Mouse (Mus musculus) intestine, postnatal 0 days (tissue): Measurements from ENCODE around the gene Trpv4. TPM values are rescaled to one million over a fixed set of nuclear protein-coding genes. Genes with fewer than 3 reads are reported as not detected.

Experiments used
- ATAC-seq: fragments of 200-750 bp; cut with Nextera tagmentation; 2 replicates; pipeline ENCODE4 v1.8.0; 2017; ENCODE audit warnings: mild to moderate bottlenecking, moderate TSS enrichment, moderate library complexity
- H3K27ac ChIP-seq: fragments of 300-500 bp; sonication (generic); 2 replicates; pipeline ENCODE4 v1.5.1; 2014; ENCODE audit warnings: mild to moderate bottlenecking, low read depth, low read length, moderate library complexity
- H3K27me3 ChIP-seq: fragments of 300-500 bp; sonication (generic); replicated peaks from 2 replicates; pipeline ENCODE4 v1.6.1; 2014; ENCODE audit warnings: low read length, mixed read lengths; ENCODE audit not compliant: control insufficient read depth, insufficient read depth
- H3K36me3 ChIP-seq: fragments of 300-500 bp; sonication (generic); 2 replicates; pipeline ENCODE4 v1.6.1; 2014; ENCODE audit warnings: mild to moderate bottlenecking, moderate library complexity; ENCODE audit not compliant: control insufficient read depth, insufficient read depth
- H3K4me1 ChIP-seq: fragments of 300-500 bp; sonication (generic); replicated peaks from 2 replicates; pipeline ENCODE4 v1.6.1; 2014; ENCODE audit warnings: antibody characterized with exemption, low read length, mixed read lengths; ENCODE audit not compliant: control insufficient read depth, insufficient read depth
- H3K4me2 ChIP-seq: fragments of 300-500 bp; sonication (generic); replicated peaks from 2 replicates; pipeline ENCODE4 v1.6.1; 2014; ENCODE audit warnings: low read depth, mild to moderate bottlenecking, moderate library complexity
- H3K4me3 ChIP-seq: fragments of 300-500 bp; sonication (generic); 2 replicates; pipeline ENCODE4 v1.5.1; 2014; ENCODE audit warnings: low read depth, low read length
- H3K9ac ChIP-seq: fragments of 300-500 bp; sonication (generic); 2 replicates; pipeline ENCODE4 v1.6.1; 2014; ENCODE audit warnings: mild to moderate bottlenecking, low read depth, low read length
- H3K9me3 ChIP-seq: fragments of 300-500 bp; sonication (generic); 2 replicates; pipeline ENCODE4 v1.6.1; 2016; ENCODE audit warnings: mixed run types; ENCODE audit not compliant: control insufficient read depth
- CTCF ChIP-seq: sonication (generic); IDR thresholded peaks from 2 replicates; pipeline ENCODE4 v1.5.1; 2016; ENCODE audit warnings: low read depth, mild to moderate bottlenecking, control low read depth, antibody characterized with exemption, moderate library complexity
- WGBS: fragments of 180-500 bp; shearing (Covaris S2); extraction: QIAGEN DNeasy Blood & Tissue Kit; methylation state at CpG from one replicate; pipeline ENCODE4 v1.1.7; 2014; 5-methylcytosine and 5-hydroxymethylcytosine counted together
- polyA plus RNA-seq: library from polyadenylated mRNA; unstranded; fragments of >200 nt; fragmentation: Nextera tagmentation; extraction: Ambion mirVana; gene quantifications from 2 replicates; pipeline ENCODE4 v1.2.1, GENCODE M21; 2015

Gene Trpv4
- polyA plus RNA-seq, 1 experiment from 2014 or later: 0.70 TPM

- Histone ChIP-seq H3K4me3 (no peak overlapping the region), H3K27ac (no peak overlapping the region), H3K27me3 (no peaks in the 10 kb centered on the region), H3K9me3 (no peaks in the 10 kb centered on the region), H3K4me1 (no peaks in the 10 kb centered on the region), H3K36me3 (peaks cover 14% of the 10 kb centered on the region; the same call in 1 of the 2 replicates), H3K9ac (no peak overlapping the region), H3K4me2 (no peak overlapping the region)
- peak; percentile 95 for TF ChIP-seq CTCF
- 13% methylated on average over 12 of the region's 12 CpGs for WGBS
- no peak for ATAC-seq
Observed at GRCm38 (mm10) chr5:114608516-114608915, 49.7 kb downstream of the Trpv4 start.

- Histone ChIP-seq H3K4me1 (no peaks in the 10 kb centered on the region), H3K4me3 (no peak overlapping the region), H3K36me3 (peaks cover 14% of the 10 kb centered on the region; the same call in 1 of the 2 replicates), H3K27me3 (no peaks in the 10 kb centered on the region), H3K9ac (no peak overlapping the region), H3K9me3 (no peaks in the 10 kb centered on the region), H3K4me2 (no peak overlapping the region), H3K27ac (no peak overlapping the region)
- no peak for ATAC-seq
- no peak for TF ChIP-seq CTCF
- 58% methylated on average over 8 of the region's 8 CpGs for WGBS
Observed at GRCm38 (mm10) chr5:114607651-114608050, 50.6 kb downstream of the Trpv4 start.

GRCm38 (mm10) chr5:114605981-114606380 lies 52.2 kb downstream of the Trpv4 start:
- H3K9me3 ChIP-seq: no peaks in the 10 kb centered on the region
- TF ChIP-seq CTCF: no peak
- H3K27ac ChIP-seq: no peak overlapping the region
- no peak for ATAC-seq
- no peak overlapping the region for H3K9ac ChIP-seq
- H3K36me3 ChIP-seq: no peaks in the 10 kb centered on the region; the same call in 1 of the 2 replicates
- 79% methylated on average over 6 of the region's 6 CpGs for WGBS
- H3K27me3 ChIP-seq: no peaks in the 10 kb centered on the region
- H3K4me3 ChIP-seq: no peak overlapping the region
- H3K4me1 ChIP-seq: no peaks in the 10 kb centered on the region
- no peak overlapping the region for H3K4me2 ChIP-seq

- Histone ChIP-seq H3K4me3 (no peak overlapping the region), H3K4me1 (no peaks in the 10 kb centered on the region), H3K27me3 (no peaks in the 10 kb centered on the region), H3K4me2 (no peak overlapping the region), H3K9me3 (no peaks in the 10 kb centered on the region), H3K9ac (no peak overlapping the region), H3K27ac (no peak overlapping the region), H3K36me3 (no peaks in the 10 kb centered on the region)
- 52% methylated on average over 11 of the region's 11 CpGs for WGBS
- no peak for ATAC-seq
- peak; percentile 76 for TF ChIP-seq CTCF
Observed at GRCm38 (mm10) chr5:114604781-114605290, 53.4 kb downstream of the Trpv4 start.

GRCm38 (mm10) chr5:114603975-114604374 lies 54.2 kb downstream of the Trpv4 start:
- TF ChIP-seq CTCF: peak; percentile 60
- Histone ChIP-seq H3K9me3 (no peaks in the 10 kb centered on the region), H3K36me3 (no peaks in the 10 kb centered on the region), H3K9ac (no peak overlapping the region), H3K27ac (no peak overlapping the region), H3K4me3 (no peak overlapping the region), H3K4me1 (no peaks in the 10 kb centered on the region), H3K4me2 (no peak overlapping the region), H3K27me3 (no peaks in the 10 kb centered on the region)
- WGBS: 83% methylated on average over 5 of the region's 5 CpGs
- no peak for ATAC-seq

GRCm38 (mm10) chr5:114602012-114602411 lies 56.2 kb downstream of the Trpv4 start:
- WGBS: 71% methylated on average over 8 of the region's 8 CpGs
- no peak overlapping the region for H3K9ac ChIP-seq
- no peaks in the 10 kb centered on the region for H3K4me1 ChIP-seq
- no peak overlapping the region for H3K4me3 ChIP-seq
- no peak overlapping the region for H3K27ac ChIP-seq
- H3K27me3 ChIP-seq: no peaks in the 10 kb centered on the region
- H3K36me3 ChIP-seq: no peaks in the 10 kb centered on the region
- H3K4me2 ChIP-seq: no peak overlapping the region
- TF ChIP-seq CTCF: no peak
- H3K9me3 ChIP-seq: no peaks in the 10 kb centered on the region
- no peak for ATAC-seq

GRCm38 (mm10) chr5:114597652-114598051 lies 60.6 kb downstream of the Trpv4 start:
- Histone ChIP-seq H3K4me1 (peaks cover 7% of the 10 kb centered on the region), H3K4me3 (no peak overlapping the region), H3K36me3 (peaks cover 3% of the 10 kb centered on the region; the same call in 1 of the 2 replicates), H3K9me3 (no peaks in the 10 kb centered on the region), H3K4me2 (no peak overlapping the region), H3K27me3 (no peaks in the 10 kb centered on the region), H3K27ac (no peak overlapping the region), H3K9ac (no peak overlapping the region)
- WGBS: 39% methylated on average over 6 of the region's 6 CpGs
- ATAC-seq: no peak
- no peak for TF ChIP-seq CTCF
